Mouse (Mus musculus) spleen, adult 2 months (tissue): Measurements from ENCODE around the gene Gm20388. TPM values are rescaled to one million over a fixed set of nuclear protein-coding genes. Genes with fewer than 3 reads are reported as not detected.

Source experiments
- DNase-seq, 2 experiments: peaks; one replicate each; pipeline versions ENCODE4 v3.0.0 to v3.0.0-alpha.2; 2012 to 2021; ENCODE audit warnings: low spot score in 2 of 2, low read depth in 1 of 2
- H3K27ac ChIP-seq: fragments of 200-500 bp; 2 replicates; pipeline ENCODE4 v1.5.1; 2012; ENCODE audit warnings: low read length, inconsistent platforms; ENCODE audit not compliant: insufficient read depth
- H3K27me3 ChIP-seq: fragments of 200-500 bp; 2 replicates; pipeline ENCODE4 v1.6.1; 2012; ENCODE audit warnings: mild to moderate bottlenecking, moderate library complexity, low read length, inconsistent platforms; ENCODE audit not compliant: control insufficient read depth, insufficient read depth
- H3K36me3 ChIP-seq: fragments of 200-500 bp; 2 replicates; pipeline ENCODE4 v1.6.1; 2012; ENCODE audit warnings: mild to moderate bottlenecking, low read length, inconsistent platforms; ENCODE audit not compliant: control insufficient read depth, insufficient read depth
- H3K4me1 ChIP-seq: fragments of 200-500 bp; 2 replicates; pipeline ENCODE4 v1.6.1; 2011; ENCODE audit warnings: inconsistent platforms; ENCODE audit not compliant: control insufficient read depth, insufficient read depth, insufficient read length
- H3K4me3 ChIP-seq: fragments of 200-500 bp; 2 replicates; pipeline ENCODE4 v1.5.1; 2011; ENCODE audit warnings: mild to moderate bottlenecking, inconsistent platforms; ENCODE audit not compliant: insufficient read depth, insufficient read length; ENCODE audit errors: extremely low read depth
- CTCF ChIP-seq: fragments of 200-500 bp; IDR thresholded peaks from 2 replicates; pipeline ENCODE4 v1.5.1; 2011; ENCODE audit warnings: mild to moderate bottlenecking, inconsistent platforms; ENCODE audit not compliant: insufficient read depth, insufficient read length, insufficient replicate concordance; ENCODE audit errors: extremely low read depth
- POLR2A ChIP-seq: fragments of 200-500 bp; IDR thresholded peaks from 2 replicates; pipeline ENCODE4 v1.6.1; 2011; ENCODE audit warnings: low read depth, low read length, inconsistent platforms
- WGBS: fragments of 180-500 bp; shearing (Covaris S2); methylation state at CpG from one replicate; pipeline ENCODE4 v1.1.7; 2018; 5-methylcytosine and 5-hydroxymethylcytosine counted together
- polyA plus RNA-seq: library from polyadenylated mRNA; depleted of rRNA; stranded (reverse); fragments of >200 nt; gene quantifications from 2 replicates; pipeline ENCODE4 v1.2.3, GENCODE M21; 2012

Gene Gm20388
- polyA plus RNA-seq, 1 experiment: 26.1 TPM

DNA sequence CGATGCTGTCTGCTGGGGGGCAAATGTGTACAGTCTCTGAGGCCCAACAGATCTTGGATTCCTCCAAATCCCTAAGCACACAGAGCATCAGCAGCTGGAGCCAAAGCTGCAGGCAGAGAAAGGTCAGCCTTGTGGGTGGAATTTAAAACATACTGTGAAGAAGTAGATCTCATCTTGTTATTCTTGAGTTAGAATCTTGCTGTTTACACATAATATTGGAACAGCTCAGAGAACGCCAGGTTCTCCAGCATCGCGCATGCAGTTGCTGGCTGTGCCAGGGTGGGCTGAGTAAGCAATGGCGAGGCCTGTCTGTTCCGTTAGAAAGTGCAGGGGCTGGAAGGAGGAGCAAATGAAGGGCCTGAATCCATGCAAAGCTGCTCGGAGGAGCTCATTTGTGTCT is 3235.7 kb downstream of the Gm20388 start:
- H3K4me3 ChIP-seq: no peak overlapping the region
- 95% methylated on average over 7 of the region's 7 CpGs for WGBS
- no peak overlapping the region for H3K27ac ChIP-seq
- no peak for TF ChIP-seq POLR2A
- no peak for TF ChIP-seq CTCF
- H3K4me1 ChIP-seq: no peaks in the 10 kb centered on the region
- no peaks in the 10 kb centered on the region for H3K36me3 ChIP-seq
- no peak for DNase-seq
- no peaks in the 10 kb centered on the region for H3K27me3 ChIP-seq

GRCm38 (mm10) chr8:123150737-123151171 is 3240.1 kb downstream of the Gm20388 start:
- Histone ChIP-seq H3K4me3 (no peak overlapping the region), H3K27ac (no peak overlapping the region)

DNA sequence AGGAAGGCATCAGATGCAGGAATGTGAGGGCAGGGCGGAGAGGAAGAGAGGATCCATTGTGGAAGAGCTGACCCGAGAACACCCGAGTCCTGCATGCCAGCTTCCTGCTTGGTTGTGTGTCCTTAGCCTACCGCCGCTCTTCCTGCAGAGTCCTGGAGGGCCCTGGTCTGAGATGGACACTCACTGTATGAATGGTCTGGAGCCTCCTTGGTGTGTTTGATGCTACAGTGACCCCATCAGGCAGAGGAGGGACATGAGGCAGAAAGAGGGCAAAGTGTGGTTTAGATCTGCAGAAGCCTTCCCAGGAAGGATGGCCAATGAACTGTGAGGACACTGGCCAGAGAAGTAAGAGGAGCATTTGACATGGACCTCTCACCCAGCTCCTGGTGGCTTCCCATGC is 3244.5 kb downstream of the Gm20388 start:
- no peaks in the 10 kb centered on the region for H3K36me3 ChIP-seq
- 79% methylated on average over 5 of the region's 5 CpGs for WGBS
- no peaks in the 10 kb centered on the region for H3K4me1 ChIP-seq
- TF ChIP-seq POLR2A: no peak
- no peak for TF ChIP-seq CTCF
- DNase-seq: no peak
- no peak overlapping the region for H3K4me3 ChIP-seq
- H3K27ac ChIP-seq: no peak overlapping the region
- H3K27me3 ChIP-seq: no peaks in the 10 kb centered on the region

More at GRCm38 (mm10) chr8:123150737-123151171, 3240.1 kb downstream of the Gm20388 start:
- Histone ChIP-seq H3K27me3 (no peaks in the 10 kb centered on the region), H3K36me3 (no peaks in the 10 kb centered on the region), H3K4me1 (no peaks in the 10 kb centered on the region)
- DNase-seq: no peak
- TF ChIP-seq CTCF: no peak
- TF ChIP-seq POLR2A: no peak
- WGBS: 38% methylated on average over 9 of the region's 9 CpGs

DNA sequence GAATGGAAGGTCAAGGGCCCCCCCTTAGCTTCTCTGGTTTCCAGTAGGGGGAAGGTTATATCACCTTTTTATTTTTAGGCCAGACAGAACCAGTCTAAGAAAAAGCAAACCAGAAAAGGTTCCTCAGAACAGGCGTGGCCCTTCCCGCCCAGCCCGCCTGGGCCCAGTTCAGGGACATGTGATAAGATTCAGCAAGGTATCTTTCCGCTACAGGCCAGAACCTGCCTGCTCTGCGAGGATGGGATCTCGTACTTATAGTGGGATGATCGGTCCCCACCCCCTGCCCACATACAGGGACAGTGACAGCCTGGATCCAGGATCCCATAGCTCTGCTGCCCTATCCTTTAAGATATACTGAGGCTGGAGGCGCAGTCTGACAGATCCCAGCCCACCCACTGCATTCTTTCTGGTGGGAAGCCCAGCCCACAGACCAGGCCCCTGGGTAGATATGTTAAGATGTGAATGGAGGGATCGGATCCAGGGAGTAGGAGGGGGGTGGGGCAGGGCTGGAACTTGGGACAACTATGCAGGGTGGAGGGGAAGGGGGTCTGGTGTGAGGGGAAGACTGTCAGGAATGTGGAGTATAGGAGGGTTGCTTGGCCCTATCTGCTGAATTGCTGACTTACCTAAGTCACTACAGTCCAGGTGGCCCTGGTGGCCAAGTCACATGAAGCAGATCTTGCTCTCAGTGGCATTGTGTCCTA is 3245.6 kb downstream of the Gm20388 start:
- H3K27ac ChIP-seq: no peak overlapping the region

GRCm38 (mm10) chr8:123157888-123158465 is 3247.3 kb downstream of the Gm20388 start, which contains the start of gene Sult5a1:
Sult5a1 (minus strand) TSS chr8:123158315.
- WGBS: 65% methylated on average over 13 of the region's 13 CpGs
- Histone ChIP-seq H3K27me3 (no peaks in the 10 kb centered on the region), H3K4me3 (no peak within 1 kb of the TSS), H3K27ac (no peak within 1 kb of the TSS), H3K36me3 (no peaks in the 10 kb centered on the region), H3K4me1 (no peaks in the 10 kb centered on the region; the same call in 1 of the 2 replicates)
- DNase-seq: no peak
- TF ChIP-seq CTCF (no peak), POLR2A (no peak)

More for the DNA sequence above, 3245.6 kb downstream of the Gm20388 start:
- H3K4me1 ChIP-seq: no peaks in the 10 kb centered on the region
- H3K4me3 ChIP-seq: no peak overlapping the region
- H3K36me3 ChIP-seq: no peaks in the 10 kb centered on the region
- WGBS: 92% methylated on average over 9 of the region's 9 CpGs
- DNase-seq: no peak
- TF ChIP-seq CTCF (no peak), POLR2A (no peak)
- no peaks in the 10 kb centered on the region for H3K27me3 ChIP-seq

GRCm38 (mm10) chr8:123181391-123181790 is 3270.8 kb downstream of the Gm20388 start:
- no peaks in the 10 kb centered on the region for H3K4me1 ChIP-seq
- H3K27me3 ChIP-seq: no peaks in the 10 kb centered on the region
- DNase-seq: no peak
- no peak for TF ChIP-seq CTCF
- TF ChIP-seq POLR2A: no peak
- no peaks in the 10 kb centered on the region for H3K36me3 ChIP-seq
- H3K27ac ChIP-seq: no peak overlapping the region
- H3K4me3 ChIP-seq: no peak overlapping the region
- 77% methylated on average over 3 of the region's 3 CpGs for WGBS
